Mouse (Mus musculus) frontal cortex, postnatal 10 days (tissue): Measurements from ENCODE around the gene Map3k9.

Experiments used
- DNase-seq, 2 experiments: peaks; one replicate each; pipeline ENCODE4 v3.0.0; 2022; ENCODE audit warnings: low spot score in 2 of 2, mixed read lengths in 1 of 2

The Map3k9 gene

DNA sequence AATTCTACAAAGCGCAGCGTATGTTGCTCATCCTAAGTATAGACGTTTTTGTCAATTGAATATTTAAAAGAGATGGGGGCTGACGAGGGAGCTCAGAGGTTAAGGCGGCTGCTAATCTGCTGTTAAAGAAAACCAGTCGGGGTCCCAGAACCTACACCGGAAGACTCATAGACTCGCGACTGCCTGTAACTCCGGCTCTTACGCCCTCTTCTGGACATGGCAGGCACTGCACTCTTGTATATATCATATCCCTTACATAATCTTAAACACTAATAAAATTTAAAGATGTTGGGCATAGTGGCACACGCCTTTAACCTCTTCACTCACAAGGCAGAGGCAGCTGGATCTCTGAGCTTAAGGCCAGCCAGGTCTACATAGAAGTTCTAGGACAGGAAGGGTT, 6.3 kb upstream of the Map3k9 start:
- DNase-seq: no peak

DNA sequence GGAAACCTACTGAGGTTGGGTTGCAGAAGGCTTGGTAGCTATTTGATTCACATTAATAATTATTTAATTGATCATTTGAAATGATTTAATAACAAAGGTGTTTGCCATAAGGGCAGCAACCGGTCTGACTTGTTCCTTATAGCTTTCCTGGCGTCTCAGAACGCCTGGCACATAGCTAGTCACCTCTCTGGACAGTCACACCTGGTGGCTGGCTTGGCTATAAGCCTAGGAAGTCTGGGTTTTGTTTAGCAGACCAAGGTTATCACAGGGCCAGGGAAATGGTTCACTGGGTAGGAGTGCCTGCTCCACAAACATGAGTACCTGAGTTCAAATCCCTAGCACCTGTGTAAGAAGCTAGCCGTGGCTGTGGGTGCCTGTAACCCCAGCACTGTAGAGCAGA, 2.3 kb upstream of the Map3k9 start:
- DNase-seq: no peak

DNA sequence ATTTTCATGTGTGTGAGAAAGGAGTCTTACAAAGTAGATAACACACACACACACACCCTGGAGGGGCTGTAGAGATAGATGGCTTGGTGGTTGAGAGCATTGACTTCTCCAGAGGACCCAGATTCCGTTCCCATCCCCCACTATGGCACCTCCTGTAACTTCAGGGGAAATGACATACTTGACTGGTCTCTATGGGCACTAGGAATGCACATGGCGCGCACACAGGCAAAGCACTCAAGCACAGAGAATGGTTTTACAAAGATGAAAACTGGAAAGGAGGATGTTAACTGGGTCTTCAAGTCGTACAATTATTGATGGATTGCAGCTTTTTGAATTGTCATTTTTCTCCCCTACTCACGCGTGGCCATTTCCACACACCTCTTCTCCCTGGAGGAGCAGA, 1.6 kb upstream of the Map3k9 start:
- no peak for DNase-seq

GRCm38 (mm10) chr12:81780271-81781093, 493 bp downstream of the Map3k9 start:
- DNase-seq: peak; percentile 34 to 48

- DNase-seq: no peak
Observed at GRCm38 (mm10) chr12:81779831-81780230, 1.1 kb downstream of the Map3k9 start.

GRCm38 (mm10) chr12:81776191-81776590, 4.8 kb downstream of the Map3k9 start:
- no peak for DNase-seq

DNA sequence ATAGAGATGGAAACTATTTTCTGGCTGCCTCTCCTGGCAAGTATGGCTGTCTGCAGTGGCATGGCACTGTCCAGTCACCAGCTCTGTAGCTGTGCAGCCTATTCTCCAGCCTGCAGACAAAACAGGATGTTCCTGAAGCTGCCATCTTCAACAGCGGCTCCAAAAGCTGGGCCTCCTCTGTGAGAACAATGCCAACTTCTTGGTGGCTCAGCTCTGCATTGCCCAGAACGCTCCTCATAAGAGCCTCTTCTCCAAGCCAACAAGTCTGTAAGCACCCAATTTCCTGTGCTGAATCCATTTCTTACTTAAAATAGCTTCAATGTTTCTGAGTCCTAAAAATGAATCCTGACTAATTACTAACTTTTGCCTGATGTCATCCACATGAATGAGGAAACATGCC, 5.3 kb downstream of the Map3k9 start:
- no peak for DNase-seq

DNA sequence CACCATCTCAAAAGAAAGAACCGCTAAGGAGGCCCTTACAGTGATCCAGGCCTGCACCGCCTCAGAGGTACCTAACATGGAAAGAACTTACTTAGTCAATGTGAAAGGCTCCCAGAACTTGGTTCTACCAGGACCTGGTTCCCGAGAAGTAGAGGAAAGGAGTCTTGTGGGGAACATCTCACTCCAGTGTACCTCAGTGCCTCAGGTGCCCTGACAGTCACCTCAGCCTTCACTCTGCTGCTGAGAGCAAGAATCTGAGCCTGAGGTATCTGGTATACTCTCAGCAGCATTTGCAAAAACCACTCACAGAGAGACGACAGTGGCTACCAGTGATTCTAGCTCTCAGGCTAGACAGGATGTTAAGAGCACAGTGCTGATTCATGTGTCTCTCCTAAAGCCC, 6.8 kb downstream of the Map3k9 start:
- no peak for DNase-seq

- DNase-seq: no peak
Observed at GRCm38 (mm10) chr12:81769458-81769857, 11.5 kb downstream of the Map3k9 start.

DNA sequence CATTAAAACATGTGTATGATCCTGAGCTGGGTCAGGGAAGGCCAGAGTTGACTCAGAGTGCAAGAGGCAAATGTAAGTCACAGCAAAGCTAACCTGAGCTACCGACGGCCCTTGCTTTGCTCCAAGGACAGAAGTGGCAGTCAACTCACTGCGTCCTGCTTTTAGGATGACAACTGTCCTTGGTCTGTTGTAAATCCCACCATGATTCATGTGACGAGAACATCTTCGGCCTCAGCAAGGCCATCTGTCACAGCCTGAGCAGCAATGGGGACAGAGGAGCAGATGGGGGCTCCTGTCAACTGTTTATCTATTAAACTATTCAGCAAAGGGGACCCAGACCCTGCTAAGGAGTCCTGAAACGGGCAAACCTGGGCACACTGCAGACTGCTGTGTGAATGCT, 15.6 kb downstream of the Map3k9 start:
- DNase-seq: no peak

DNA sequence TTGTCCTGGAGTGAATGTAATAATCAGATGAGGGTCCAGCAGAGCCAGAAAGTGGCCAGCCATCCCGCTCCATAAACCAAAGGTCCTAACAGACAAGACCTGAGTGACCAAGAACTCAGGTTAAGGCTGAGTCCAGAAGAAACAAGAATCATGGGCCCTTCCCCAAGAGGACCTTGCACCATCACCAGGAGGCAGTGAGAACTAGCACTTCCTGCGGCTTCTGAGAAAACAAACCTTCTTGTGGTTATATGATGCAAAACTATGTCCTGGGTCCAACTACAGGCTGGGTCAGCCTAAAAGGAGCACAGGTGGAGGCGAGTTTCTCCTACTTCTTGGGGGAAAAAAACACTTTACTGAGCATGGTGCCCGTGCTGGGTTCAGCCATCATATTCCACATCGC, 16.6 kb downstream of the Map3k9 start:
- DNase-seq: no peak

DNA sequence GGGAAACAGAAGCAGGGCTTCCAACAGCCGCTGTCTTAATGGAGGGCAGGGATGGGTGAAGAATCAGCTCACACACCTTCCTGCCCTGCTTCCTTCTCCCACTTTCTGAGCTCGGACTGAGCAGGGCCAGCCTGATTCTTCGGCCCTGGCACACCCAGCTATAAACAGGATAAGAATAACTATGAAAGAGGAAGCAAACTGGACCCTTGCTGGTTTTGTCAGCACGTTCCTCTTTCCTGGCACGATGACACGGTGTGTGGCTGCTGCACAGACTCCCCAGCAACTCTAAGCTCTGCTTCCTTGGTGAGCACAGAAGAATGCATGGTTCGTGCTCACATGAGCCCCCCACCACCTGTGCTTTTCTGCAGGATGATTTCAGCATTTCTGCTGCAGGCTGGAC, 26.3 kb downstream of the Map3k9 start:
- DNase-seq: no peak

GRCm38 (mm10) chr12:81751116-81751515, 29.9 kb downstream of the Map3k9 start:
- DNase-seq: no peak

GRCm38 (mm10) chr12:81748918-81749317, 32.1 kb downstream of the Map3k9 start:
- no peak for DNase-seq

DNA sequence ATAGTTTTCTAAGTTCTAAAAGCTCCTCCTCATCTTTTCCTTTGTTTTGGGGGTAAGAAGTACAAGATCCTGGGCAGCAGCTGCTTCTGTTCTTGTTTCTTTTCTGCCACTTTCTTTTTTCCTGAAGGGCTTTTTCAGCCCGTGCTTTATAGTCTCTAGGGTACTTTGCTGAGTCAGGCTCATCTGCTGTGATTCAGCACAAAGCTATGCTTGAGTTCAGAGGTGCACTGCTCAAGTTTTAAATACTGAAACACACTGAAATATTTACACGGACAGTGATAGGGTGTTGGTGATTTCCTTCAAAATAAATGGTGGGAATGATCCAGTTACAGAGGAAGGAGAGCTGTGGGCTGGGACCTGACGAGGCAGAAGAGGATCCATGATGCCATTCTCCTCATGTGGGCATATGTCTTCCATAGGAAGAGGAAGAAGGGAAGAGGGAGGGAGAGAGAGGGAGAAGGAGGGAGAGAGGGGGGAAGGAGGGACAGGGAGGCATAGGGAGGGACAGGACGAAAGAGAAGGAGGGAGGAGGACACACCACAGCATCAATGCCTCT, 32.9 kb downstream of the Map3k9 start:
- no peak for DNase-seq

- no peak for DNase-seq
Observed at GRCm38 (mm10) chr12:81746400-81747024, 34.5 kb downstream of the Map3k9 start.

GRCm38 (mm10) chr12:81735246-81736070, 45.5 kb downstream of the Map3k9 start:
- no peak for DNase-seq

DNA sequence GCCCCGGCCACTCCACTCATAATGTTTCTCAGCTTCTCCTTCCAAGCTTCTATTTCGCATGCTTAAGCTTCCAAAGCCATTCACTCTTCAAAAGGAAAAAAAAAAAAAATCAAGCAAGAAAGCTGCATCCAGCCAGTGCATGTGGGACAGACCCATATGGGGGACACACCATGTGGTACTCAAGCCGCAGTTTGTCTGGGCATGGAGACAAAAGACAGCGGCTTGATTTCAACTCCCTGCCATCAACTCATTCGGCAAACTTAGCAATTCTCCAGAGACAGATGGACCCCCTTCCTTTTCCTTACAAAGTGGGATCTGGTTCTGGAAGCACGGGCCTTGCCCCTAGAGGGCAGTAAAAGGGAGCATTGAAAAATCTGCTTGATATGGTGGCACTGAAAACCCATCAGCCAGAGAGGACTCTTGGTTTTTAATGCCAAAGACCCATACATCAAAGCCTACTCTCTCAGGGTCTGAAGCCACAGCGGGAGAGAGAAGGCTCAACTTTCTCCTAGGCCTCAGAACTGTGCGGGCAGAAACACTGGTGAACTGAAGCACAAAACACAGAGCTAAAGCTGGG, 54.6 kb downstream of the Map3k9 start:
- DNase-seq: no peak

GRCm38 (mm10) chr12:81724776-81725175, 56.2 kb downstream of the Map3k9 start:
- DNase-seq: no peak

DNA sequence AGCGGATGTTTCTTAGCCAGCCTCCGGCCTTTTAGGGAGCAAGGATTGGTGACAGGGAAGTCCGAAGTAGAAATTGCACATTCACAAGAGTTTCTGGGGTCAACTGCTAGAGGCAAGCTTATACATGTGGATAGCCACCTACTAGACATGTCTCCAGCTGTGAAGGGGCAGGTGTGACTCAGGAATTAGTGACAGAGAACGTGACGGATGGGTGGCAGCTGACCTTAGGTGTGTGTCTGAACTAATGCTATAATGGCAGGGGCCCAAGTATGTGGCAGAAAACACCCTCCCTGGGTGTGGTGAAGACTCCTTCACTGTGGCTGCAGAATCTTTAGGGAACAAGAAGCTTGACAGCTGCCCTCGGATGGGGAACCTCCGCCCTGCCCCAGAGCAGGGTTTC, 57.6 kb downstream of the Map3k9 start:
- no peak for DNase-seq

- no peak for DNase-seq
Observed at GRCm38 (mm10) chr12:81719715-81720114, 61.3 kb downstream of the Map3k9 start.

- peak in 1 of 2 experiments; percentile 53 for DNase-seq
Observed at GRCm38 (mm10) chr12:81719161-81719560, 61.8 kb downstream of the Map3k9 start.
